Mouse (Mus musculus): ENCODE data around the gene Cyp11a1.

Cyp11a1 gene

GRCm38 (mm10) chr9:57972776-57973439, 33.3 kb upstream of the Cyp11a1 start:
- DNase-seq (ENCODE audit: low spot score) = peak; percentile 44

- DNase-seq (ENCODE audit: low spot score) = no peak
Measured at GRCm38 (mm10) chr9:57973440-57974066, 32.7 kb upstream of the Cyp11a1 start.

DNA sequence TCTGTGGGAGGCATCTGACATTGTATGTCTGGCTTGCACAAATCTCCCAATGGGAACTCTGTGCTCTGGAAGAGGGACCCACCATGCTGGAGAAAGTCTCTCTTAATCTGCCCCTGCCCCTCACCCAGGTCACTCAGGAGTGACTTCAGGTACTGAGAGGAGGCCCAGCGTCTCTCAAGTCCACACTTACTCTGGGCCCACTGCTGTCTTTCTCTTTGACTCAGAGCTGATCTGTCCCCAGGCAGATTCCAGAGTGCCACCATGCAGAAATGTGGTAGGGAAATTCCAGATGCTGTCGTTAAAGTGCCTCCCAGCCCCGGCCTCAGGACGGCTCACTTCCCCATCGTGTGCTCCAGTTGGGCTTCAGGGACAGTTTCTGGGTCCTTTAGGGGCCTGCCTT, 32.0 kb upstream of the Cyp11a1 start:
- no peak for DNase-seq (ENCODE audit: low spot score)

DNA sequence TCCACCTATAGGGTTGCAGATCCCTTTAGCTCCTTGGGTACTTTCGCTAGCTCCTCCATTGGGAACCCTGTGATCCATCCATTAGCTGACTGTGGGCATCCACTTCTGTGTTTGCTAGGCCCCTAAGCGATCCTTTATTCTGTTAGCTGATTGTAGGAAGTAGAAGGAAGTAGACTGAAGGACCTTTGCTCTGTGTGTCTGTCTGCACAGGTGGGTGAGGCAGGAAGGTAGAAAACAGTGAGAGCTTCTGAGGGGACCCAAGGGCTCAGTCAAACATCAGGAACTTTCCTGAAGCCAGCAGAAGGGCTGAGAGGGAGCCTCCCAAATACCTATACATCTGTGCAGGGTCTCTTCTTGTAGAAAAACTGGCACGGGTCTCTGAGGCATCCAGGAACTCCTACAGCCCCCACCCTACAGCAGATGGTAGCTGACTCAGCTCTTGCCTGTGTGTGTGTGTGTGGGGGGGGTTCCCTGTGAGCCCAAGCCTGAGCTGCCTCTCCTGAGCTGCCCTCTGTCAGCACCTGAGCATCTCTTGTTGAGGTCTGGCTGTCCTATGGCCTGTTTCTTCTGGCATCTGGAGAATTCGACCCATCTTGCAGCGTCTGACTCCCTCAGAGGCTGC, 30.9 kb upstream of the Cyp11a1 start:
- DNase-seq (ENCODE audit: low spot score) = no peak

DNA sequence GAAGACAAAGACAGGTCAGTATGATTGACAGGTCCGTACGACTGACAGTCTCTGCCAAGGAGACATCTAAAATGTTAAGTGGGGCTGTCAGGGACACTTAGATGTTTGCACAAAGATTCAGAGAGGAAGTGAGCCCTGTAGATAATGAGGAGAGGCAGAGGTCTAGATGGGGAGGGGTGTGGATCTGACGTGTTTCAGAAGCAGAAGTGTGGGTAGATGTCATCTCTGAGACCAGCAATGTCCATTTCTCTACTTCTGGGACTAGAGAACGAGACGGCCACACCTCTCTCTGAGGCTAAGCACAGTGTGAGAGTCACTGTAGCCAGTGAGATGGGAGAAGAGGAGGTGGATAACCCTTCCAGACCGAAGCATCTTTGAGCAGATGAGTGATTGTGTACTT, 28.2 kb upstream of the Cyp11a1 start:
- no peak for DNase-seq (ENCODE audit: low spot score)

- DNase-seq (ENCODE audit: low spot score) = no peak
Measured at GRCm38 (mm10) chr9:57978858-57979257, 27.4 kb upstream of the Cyp11a1 start.

DNA sequence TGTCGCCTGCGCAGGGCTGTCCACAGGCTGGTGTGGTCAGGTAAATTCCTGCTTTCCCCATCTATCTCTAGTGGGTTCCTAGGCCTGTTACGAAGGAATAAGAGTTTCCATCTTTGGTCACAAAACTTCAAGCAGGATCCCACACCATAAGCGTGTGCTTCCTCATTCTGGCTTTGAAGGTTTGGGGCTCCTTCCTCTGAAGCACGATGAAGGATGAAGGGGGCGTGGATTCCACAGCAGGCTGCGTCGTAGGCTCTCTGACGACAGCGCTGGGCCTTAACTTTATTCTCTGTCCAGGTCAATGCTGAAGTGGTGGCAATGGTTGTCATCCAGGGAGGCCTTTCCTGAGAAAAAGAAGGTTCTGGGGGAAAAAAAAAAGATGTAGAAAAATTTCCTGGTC, 25.6 kb upstream of the Cyp11a1 start:
- no peak for DNase-seq (ENCODE audit: low spot score)

DNA sequence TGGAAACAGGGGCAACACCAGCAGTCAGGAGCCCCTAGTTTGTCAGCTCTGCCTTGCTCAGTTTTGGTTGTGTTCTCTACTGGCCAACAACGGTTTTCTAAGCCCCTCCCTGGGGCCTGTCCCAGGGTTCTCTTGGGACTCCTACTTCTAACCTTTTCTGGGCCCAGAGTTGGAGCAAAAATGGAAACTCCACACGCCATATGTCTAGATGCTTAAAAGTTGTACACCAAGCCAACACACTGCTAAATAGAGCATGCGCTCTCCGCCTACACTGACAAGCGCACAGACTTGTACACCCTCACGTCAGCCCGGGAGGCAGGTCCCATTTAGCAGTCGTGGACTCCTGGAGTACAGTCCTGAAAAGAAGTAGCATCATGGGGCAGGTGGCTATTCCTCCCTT, 20.9 kb upstream of the Cyp11a1 start:
- no peak for DNase-seq (ENCODE audit: low spot score)

DNA sequence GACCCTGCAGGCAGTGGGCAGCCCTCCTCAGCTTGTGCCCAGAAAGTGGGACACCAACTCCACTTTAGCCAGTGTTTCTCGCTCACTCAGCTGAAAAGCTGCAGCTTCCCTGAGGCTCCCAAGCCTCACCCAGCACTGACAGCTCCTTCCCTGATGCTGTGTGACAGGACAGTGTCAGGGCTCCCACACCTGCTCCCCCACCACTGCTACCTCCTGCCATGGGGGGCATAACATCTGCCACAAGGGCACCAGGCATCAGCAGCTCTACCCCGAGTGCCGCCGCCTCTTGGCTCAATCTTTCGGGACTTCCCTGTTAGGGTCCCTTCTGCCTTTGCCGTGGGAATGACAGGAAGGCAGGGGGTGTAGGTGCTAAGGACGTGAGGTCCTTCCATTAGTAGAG, 19.9 kb upstream of the Cyp11a1 start:
- no peak for DNase-seq (ENCODE audit: low spot score)

GRCm38 (mm10) chr9:57988098-57988497, 18.1 kb upstream of the Cyp11a1 start:
- DNase-seq (ENCODE audit: low spot score) = no peak

DNA sequence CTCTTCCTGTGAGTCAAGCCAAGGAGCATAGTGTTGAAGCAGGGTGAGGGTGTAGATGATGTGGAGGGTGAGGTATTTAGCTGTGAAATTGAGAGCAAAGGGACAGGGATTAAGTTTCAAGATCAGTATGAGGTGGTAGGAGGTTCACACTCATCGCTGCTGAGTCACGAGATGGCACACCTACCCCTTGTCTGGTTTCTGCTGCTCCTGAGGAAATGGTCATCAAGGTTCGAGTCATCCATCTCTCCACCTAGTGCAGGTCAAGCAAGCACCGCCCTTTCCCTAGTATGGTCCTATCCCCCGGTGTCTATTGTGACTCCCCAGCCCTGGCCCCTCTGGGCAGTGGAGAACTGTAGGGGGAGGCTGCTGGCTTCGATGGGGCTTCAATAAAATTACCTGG, 16.9 kb upstream of the Cyp11a1 start:
- DNase-seq (ENCODE audit: low spot score) = no peak

DNA sequence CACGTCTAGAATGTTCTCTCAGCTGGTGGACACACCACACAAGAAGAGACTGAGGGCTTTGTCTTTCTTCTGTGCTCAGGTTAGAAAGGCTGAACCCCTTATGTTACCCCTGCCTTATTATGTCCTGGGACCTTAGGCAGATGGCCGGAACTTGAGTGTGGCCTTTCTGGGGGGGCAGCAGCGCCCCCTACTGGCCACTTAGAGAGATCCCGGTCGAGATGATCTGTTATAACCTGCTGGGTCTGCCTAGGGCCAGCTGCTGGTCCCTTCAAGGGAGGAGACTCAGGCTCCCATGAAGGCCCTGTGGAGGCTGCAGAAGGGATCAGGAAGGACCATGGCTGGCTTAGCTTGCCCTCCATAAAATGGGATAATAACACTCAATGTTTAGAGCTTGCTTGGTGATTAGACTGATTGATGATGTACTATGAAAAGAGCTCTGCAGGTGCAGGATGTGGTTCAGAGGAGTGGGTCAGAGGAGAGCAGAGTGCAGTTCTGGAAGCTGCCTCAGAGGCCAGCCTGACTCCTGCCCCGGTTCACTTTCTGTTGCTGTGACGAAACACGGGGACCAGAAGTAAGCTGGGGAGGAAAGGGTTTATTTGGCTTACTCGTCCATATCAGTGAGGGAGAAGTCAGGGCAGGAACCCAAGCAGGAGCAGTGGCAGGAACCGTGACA, 15.6 kb upstream of the Cyp11a1 start:
- peak; percentile 77 for DNase-seq (ENCODE audit: low spot score)

DNA sequence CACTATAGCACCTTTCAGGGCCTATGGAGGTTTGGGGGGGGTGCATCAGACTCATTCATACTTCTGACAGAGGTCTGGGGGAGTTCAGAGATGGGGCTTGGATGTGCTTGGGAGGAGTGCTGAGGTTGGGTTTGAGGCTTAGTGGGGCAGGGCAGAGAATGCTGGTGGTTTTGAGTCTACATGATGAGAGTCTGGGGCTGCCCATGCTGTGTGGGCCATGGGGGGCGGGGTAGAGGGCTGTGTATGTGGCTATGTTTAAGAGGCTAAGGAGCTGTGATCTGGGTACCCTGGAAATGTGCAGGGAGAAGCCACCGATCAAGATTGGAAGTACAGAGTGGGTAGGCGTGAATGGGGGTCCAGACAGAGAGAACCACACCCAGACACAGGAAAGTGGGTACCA, 14.2 kb upstream of the Cyp11a1 start:
- DNase-seq (ENCODE audit: low spot score) = no peak

GRCm38 (mm10) chr9:57992781-57993591, 13.2 kb upstream of the Cyp11a1 start:
- DNase-seq (ENCODE audit: low spot score) = no peak

DNA sequence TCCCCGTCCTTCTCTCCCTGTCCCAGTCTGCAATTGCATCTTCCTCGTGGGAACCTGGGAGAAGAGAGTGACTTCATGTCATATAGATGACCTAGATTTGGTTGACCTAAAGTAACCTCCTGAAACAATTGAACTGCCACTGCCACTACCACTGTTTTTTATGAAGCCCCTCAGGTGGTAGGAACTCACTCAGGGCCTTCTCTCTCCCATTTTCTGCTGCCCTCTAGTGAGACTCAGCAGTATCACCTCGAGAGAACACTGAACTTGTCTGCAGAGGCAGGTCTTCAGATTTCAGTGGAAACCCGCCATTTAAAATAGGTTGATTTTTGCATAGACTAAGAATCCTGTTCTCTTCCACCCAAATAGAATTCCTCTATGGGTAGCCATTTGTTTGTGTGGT, 10.9 kb upstream of the Cyp11a1 start:
- DNase-seq (ENCODE audit: low spot score) = peak; percentile 75

GRCm38 (mm10) chr9:57997511-57998031, 8.6 kb upstream of the Cyp11a1 start:
- no peak for DNase-seq (ENCODE audit: low spot score)

DNA sequence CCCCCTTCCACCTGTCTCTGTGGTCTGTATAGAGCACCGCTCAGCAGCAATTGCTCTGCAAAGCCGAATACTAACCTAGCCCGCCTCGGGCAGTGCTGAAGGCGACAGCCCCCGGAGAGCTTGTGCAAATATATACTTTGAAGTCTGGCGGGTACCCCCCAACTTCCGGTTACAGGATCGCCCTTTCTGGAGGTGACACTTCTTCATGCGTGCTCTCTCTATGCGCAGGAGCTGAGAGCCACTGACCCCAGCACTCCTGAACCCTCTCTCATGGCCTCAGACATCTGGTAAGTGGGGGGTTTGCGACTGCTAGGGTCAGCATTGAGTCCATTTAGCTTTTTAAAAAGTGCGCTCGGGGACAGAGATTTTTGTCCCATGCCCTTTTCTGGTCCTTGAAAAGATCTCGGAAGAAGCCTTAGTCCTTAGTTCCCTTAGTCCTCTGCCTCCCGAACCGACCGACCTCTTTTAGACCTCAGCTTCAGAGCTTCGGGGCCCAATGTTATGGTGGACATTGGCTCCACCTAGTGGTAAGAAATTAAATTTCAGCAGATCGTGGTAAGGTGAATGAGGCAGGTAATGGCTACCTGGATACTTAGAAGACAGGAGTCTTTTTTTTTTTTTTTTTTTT, 8.1 kb upstream of the Cyp11a1 start:
- peak; percentile 89 for DNase-seq (ENCODE audit: low spot score)

- DNase-seq (ENCODE audit: low spot score) = no peak
Measured at GRCm38 (mm10) chr9:57998685-57999084, 7.5 kb upstream of the Cyp11a1 start.

- no peak for DNase-seq (ENCODE audit: low spot score)
Measured at GRCm38 (mm10) chr9:57999676-58000075, 6.5 kb upstream of the Cyp11a1 start.

GRCm38 (mm10) chr9:58003272-58003671, 2.9 kb upstream of the Cyp11a1 start:
- no peak for DNase-seq (ENCODE audit: low spot score)

GRCm38 (mm10) chr9:58008336-58009014, 2.3 kb downstream of the Cyp11a1 start:
- DNase-seq (ENCODE audit: low spot score) = no peak

All from embryo, embryonic 10.5 days (tissue).